Mouse (Mus musculus): ENCODE results near the gene Zglp1. TPM values are rescaled to one million over a fixed set of nuclear protein-coding genes. Genes with fewer than 3 reads are reported as not detected.

Gene Zglp1
- total RNA-seq (2014; rRNA removed) (not detected in 2 replicates), polyA plus RNA-seq (2012; rRNA removed) (0.39 TPM in 1 of 2 replicates, not detected in the other)

GRCm38 (mm10) chr9:21067006-21067684 is at the start of gene Zglp1:
TSS of gene Zglp1 (minus strand) at chr9:21067093.
- Histone ChIP-seq H3K4me1 (ENCODE audit: control insufficient read depth, insufficient read depth, low read length) (no peaks in the 10 kb centered on the region), H3K27ac (replicated peaks; ENCODE audit: insufficient read depth, low read depth, low read length) (no peak within 1 kb of the TSS), H3K79me2 (ENCODE audit: control insufficient read depth, insufficient read depth, low read length) (no peaks in the 10 kb centered on the region), H3K36me3 (ENCODE audit: control insufficient read depth, insufficient read depth, low read length) (no peaks in the 10 kb centered on the region), H3K27me3 (ENCODE audit: control insufficient read depth, insufficient read depth, low read length) (no peaks in the 10 kb centered on the region), H3K9ac (ENCODE audit: low read depth, low read length) (no peak within 1 kb of the TSS), H3K4me3 (ENCODE audit: insufficient read depth, low read depth, low read length) (no peak within 1 kb of the TSS)
- TF ChIP-seq POLR2A (IDR thresholded peaks at IDR 0.05; ENCODE audit: extremely low read depth, insufficient read depth, low read length) (no peak), CTCF (IDR thresholded peaks at IDR 0.05; ENCODE audit: low read depth, low read length) (no peak)
- no peak for DNase-seq (ENCODE audit: extremely low read depth, low read depth, low spot score)
- WGBS: 85% methylated on average over 27 of the region's 27 CpGs

GRCm38 (mm10) chr9:21115105-21115504 is 48.2 kb upstream of the Zglp1 start:
- Histone ChIP-seq H3K4me3 (ENCODE audit: insufficient read depth, low read depth, low read length) (no peak overlapping the region), H3K4me1 (ENCODE audit: control insufficient read depth, insufficient read depth, low read length) (no peaks in the 10 kb centered on the region), H3K79me2 (ENCODE audit: control insufficient read depth, insufficient read depth, low read length) (no peaks in the 10 kb centered on the region), H3K27me3 (ENCODE audit: control insufficient read depth, insufficient read depth, low read length) (no peaks in the 10 kb centered on the region), H3K36me3 (ENCODE audit: control insufficient read depth, insufficient read depth, low read length) (peaks cover 5% of the 10 kb centered on the region), H3K27ac (replicated peaks; ENCODE audit: insufficient read depth, low read depth, low read length) (no peak overlapping the region), H3K9ac (ENCODE audit: low read depth, low read length) (no peak overlapping the region)
- 96% methylated on average over 8 of the region's 8 CpGs for WGBS
- no peak for DNase-seq (ENCODE audit: extremely low read depth, low read depth, low spot score)
- TF ChIP-seq POLR2A (IDR thresholded peaks at IDR 0.05; ENCODE audit: extremely low read depth, insufficient read depth, low read length): no peak
- no peak for TF ChIP-seq CTCF (IDR thresholded peaks at IDR 0.05; ENCODE audit: low read depth, low read length)

GRCm38 (mm10) chr9:21114190-21114589 is 47.3 kb upstream of the Zglp1 start:
- no peaks in the 10 kb centered on the region for H3K79me2 ChIP-seq (ENCODE audit: control insufficient read depth, insufficient read depth, low read length)
- no peak overlapping the region for H3K27ac ChIP-seq (replicated peaks; ENCODE audit: insufficient read depth, low read depth, low read length)
- peaks cover 3% of the 10 kb centered on the region; the same call in 1 of the 2 replicates for H3K36me3 ChIP-seq (ENCODE audit: control insufficient read depth, insufficient read depth, low read length)
- DNase-seq (ENCODE audit: extremely low read depth, low read depth, low spot score): no peak
- WGBS: 97% methylated on average over 7 of the region's 7 CpGs
- TF ChIP-seq CTCF (IDR thresholded peaks at IDR 0.05; ENCODE audit: low read depth, low read length) (no peak), POLR2A (IDR thresholded peaks at IDR 0.05; ENCODE audit: extremely low read depth, insufficient read depth, low read length) (no peak)
- H3K27me3 ChIP-seq (ENCODE audit: control insufficient read depth, insufficient read depth, low read length): no peaks in the 10 kb centered on the region
- H3K4me3 ChIP-seq (ENCODE audit: insufficient read depth, low read depth, low read length): no peak overlapping the region
- H3K9ac ChIP-seq (ENCODE audit: low read depth, low read length): no peak overlapping the region
- H3K4me1 ChIP-seq (ENCODE audit: control insufficient read depth, insufficient read depth, low read length): no peaks in the 10 kb centered on the region

- no peaks in the 10 kb centered on the region for H3K4me1 ChIP-seq (ENCODE audit: control insufficient read depth, insufficient read depth, low read length)
- H3K4me3 ChIP-seq (ENCODE audit: insufficient read depth, low read depth, low read length): no peak overlapping the region
- H3K27ac ChIP-seq (replicated peaks; ENCODE audit: insufficient read depth, low read depth, low read length): no peak overlapping the region
- TF ChIP-seq POLR2A (IDR thresholded peaks at IDR 0.05; ENCODE audit: extremely low read depth, insufficient read depth, low read length) (no peak), CTCF (IDR thresholded peaks at IDR 0.05; ENCODE audit: low read depth, low read length) (no peak)
- no peaks in the 10 kb centered on the region for H3K27me3 ChIP-seq (ENCODE audit: control insufficient read depth, insufficient read depth, low read length)
- 65% methylated on average over 6 of the region's 6 CpGs for WGBS
- H3K79me2 ChIP-seq (ENCODE audit: control insufficient read depth, insufficient read depth, low read length): no peaks in the 10 kb centered on the region
- DNase-seq (ENCODE audit: extremely low read depth, low read depth, low spot score): no peak
- peaks cover 3% of the 10 kb centered on the region for H3K36me3 ChIP-seq (ENCODE audit: control insufficient read depth, insufficient read depth, low read length)
- no peak overlapping the region for H3K9ac ChIP-seq (ENCODE audit: low read depth, low read length)
Measured at GRCm38 (mm10) chr9:21113751-21114150, 46.9 kb upstream of the Zglp1 start.

- H3K4me3 ChIP-seq (ENCODE audit: insufficient read depth, low read depth, low read length): no peak overlapping the region
- no peaks in the 10 kb centered on the region for H3K79me2 ChIP-seq (ENCODE audit: control insufficient read depth, insufficient read depth, low read length)
- no peak for DNase-seq (ENCODE audit: extremely low read depth, low read depth, low spot score)
- H3K9ac ChIP-seq (ENCODE audit: low read depth, low read length): no peak overlapping the region
- no peak for TF ChIP-seq CTCF (IDR thresholded peaks at IDR 0.05; ENCODE audit: low read depth, low read length)
- H3K4me1 ChIP-seq (ENCODE audit: control insufficient read depth, insufficient read depth, low read length): no peaks in the 10 kb centered on the region
- 84% methylated on average over 23 of the region's 23 CpGs for WGBS
- H3K27ac ChIP-seq (replicated peaks; ENCODE audit: insufficient read depth, low read depth, low read length): no peak overlapping the region
- H3K27me3 ChIP-seq (ENCODE audit: control insufficient read depth, insufficient read depth, low read length): no peaks in the 10 kb centered on the region
- peaks cover 2% of the 10 kb centered on the region for H3K36me3 ChIP-seq (ENCODE audit: control insufficient read depth, insufficient read depth, low read length)
Measured at GRCm38 (mm10) chr9:21107607-21108237, 40.8 kb upstream of the Zglp1 start.
